Mouse (Mus musculus) midbrain, embryonic 10.5 days (tissue): Measurements from ENCODE around the gene Ssmem1. TPM values are rescaled to one million over a fixed set of nuclear protein-coding genes. Genes with fewer than 3 reads are reported as not detected.

Experiments used
- DNase-seq: peaks from one replicate; pipeline ENCODE4 v3.0.0-alpha.2; 2017; ENCODE audit warnings: low spot score
- H3K27ac ChIP-seq: fragments of 300-500 bp; sonication (generic); replicated peaks from 2 replicates; pipeline ENCODE4 v1.5.1; 2016; ENCODE audit warnings: mild to moderate bottlenecking
- H3K27me3 ChIP-seq: fragments of 300-500 bp; sonication (generic); 2 replicates; pipeline ENCODE4 v1.6.1; 2016; ENCODE audit warnings: low read depth, mild to moderate bottlenecking; ENCODE audit not compliant: poor library complexity, severe bottlenecking
- H3K36me3 ChIP-seq: fragments of 300-500 bp; sonication (generic); 2 replicates; pipeline ENCODE4 v1.6.1; 2016; ENCODE audit warnings: mild to moderate bottlenecking, moderate library complexity
- H3K4me1 ChIP-seq: fragments of 300-500 bp; sonication (generic); 2 replicates; pipeline ENCODE4 v1.6.1; 2016
- H3K4me3 ChIP-seq: fragments of 300-500 bp; sonication (generic); 2 replicates; pipeline ENCODE4 v1.5.1; 2016; ENCODE audit warnings: mild to moderate bottlenecking, moderate library complexity
- H3K9me3 ChIP-seq: fragments of 300-500 bp; sonication (generic); replicated peaks from 2 replicates; pipeline ENCODE4 v1.6.1; 2016; ENCODE audit warnings: mild to moderate bottlenecking
- WGBS: fragments of 180-500 bp; shearing (Covaris S2); methylation state at CpG from one replicate; pipeline ENCODE4 v1.1.7; 2016; 5-methylcytosine and 5-hydroxymethylcytosine counted together
- polyA plus RNA-seq: library from polyadenylated mRNA; unstranded; fragments of >200 nt; fragmentation: Nextera tagmentation; extraction: Ambion mirVana; gene quantifications from 2 replicates; pipeline ENCODE4 v1.2.1, GENCODE M21; 2016

Ssmem1 gene
- polyA plus RNA-seq, 1 experiment from 2014 or later = 0.22 TPM

GRCm38 (mm10) chr6:30568069-30568468 is 58.4 kb downstream of the Ssmem1 start, which contains the start of gene Cpa4:
Cpa4 (plus strand) TSS chr6:30568369.
- DNase-seq = no peak
- no peaks in the 10 kb centered on the region for H3K9me3 ChIP-seq
- WGBS = 84% methylated on average over 5 of the region's 5 CpGs
- no peak within 1 kb of the TSS for H3K27ac ChIP-seq
- no peaks in the 10 kb centered on the region for H3K36me3 ChIP-seq
- H3K27me3 ChIP-seq = peaks cover 7% of the 10 kb centered on the region; the same call in 1 of the 2 replicates
- no peak within 1 kb of the TSS for H3K4me3 ChIP-seq
- peaks cover 13% of the 10 kb centered on the region for H3K4me1 ChIP-seq

GRCm38 (mm10) chr6:30569331-30569730 is 59.7 kb downstream of the Ssmem1 start:
- Histone ChIP-seq H3K36me3 (no peaks in the 10 kb centered on the region), H3K27ac (peak overlapping the region; percentile 55), H3K4me3 (no peak overlapping the region), H3K4me1 (peaks cover 24% of the 10 kb centered on the region), H3K9me3 (no peaks in the 10 kb centered on the region), H3K27me3 (peaks cover 11% of the 10 kb centered on the region; the same call in 1 of the 2 replicates)
- WGBS = 94% methylated on average over 10 of the region's 10 CpGs
- no peak for DNase-seq

Other genes with a start within 250 kb of the Ssmem1 start
- gene Ube2h, start 205.3 kb upstream of the Ssmem1 start, polyA plus RNA-seq = 29.0 and 35.1 TPM in 2 replicates
- gene Zc3hc1, start 118.8 kb upstream of the Ssmem1 start, polyA plus RNA-seq = 76.3 and 83.7 TPM in 2 replicates
- 27.7 and 28.0 TPM in 2 replicates for gene Klhdc10, start 108.0 kb upstream of the Ssmem1 start, polyA plus RNA-seq
- gene Tmem209, start 66 bp upstream of the Ssmem1 start, polyA plus RNA-seq = 47.8 and 52.7 TPM in 2 replicates
- 22.0 and 22.8 TPM in 2 replicates for gene Cpa2, start 31.7 kb downstream of the Ssmem1 start, polyA plus RNA-seq
- gene Cpa4, start 58.5 kb downstream of the Ssmem1 start, polyA plus RNA-seq = 1.3 and 2.3 TPM in 2 replicates
- 0.30 and 0.74 TPM in 2 replicates for gene Cpa5, start 101.2 kb downstream of the Ssmem1 start, polyA plus RNA-seq
- 0.19 TPM in 1 of 2 replicates, not detected in the other for gene Cpa1, start 129.4 kb downstream of the Ssmem1 start, polyA plus RNA-seq
- 19.8 and 24.0 TPM in 2 replicates for gene Cep41, start 183.9 kb downstream of the Ssmem1 start, polyA plus RNA-seq
- 1,366 and 1,939 TPM in 2 replicates for gene Mest, start 213.7 kb downstream of the Ssmem1 start, polyA plus RNA-seq